Mouse (Mus musculus) bone marrow macrophage, adult 2 months (primary cell): Measurements from ENCODE around the gene Fcf1.

ENCODE experiments used
- CTCF ChIP-seq: IDR thresholded peaks from 2 replicates; pipeline ENCODE4 v1.5.1; 2012; ENCODE audit warnings: low read depth, mild to moderate bottlenecking, low read length, moderate library complexity
- POLR2A ChIP-seq: IDR thresholded peaks from 2 replicates; pipeline ENCODE4 v1.6.1; 2012; ENCODE audit warnings: mild to moderate bottlenecking, low read depth, low read length, borderline replicate concordance

DNA sequence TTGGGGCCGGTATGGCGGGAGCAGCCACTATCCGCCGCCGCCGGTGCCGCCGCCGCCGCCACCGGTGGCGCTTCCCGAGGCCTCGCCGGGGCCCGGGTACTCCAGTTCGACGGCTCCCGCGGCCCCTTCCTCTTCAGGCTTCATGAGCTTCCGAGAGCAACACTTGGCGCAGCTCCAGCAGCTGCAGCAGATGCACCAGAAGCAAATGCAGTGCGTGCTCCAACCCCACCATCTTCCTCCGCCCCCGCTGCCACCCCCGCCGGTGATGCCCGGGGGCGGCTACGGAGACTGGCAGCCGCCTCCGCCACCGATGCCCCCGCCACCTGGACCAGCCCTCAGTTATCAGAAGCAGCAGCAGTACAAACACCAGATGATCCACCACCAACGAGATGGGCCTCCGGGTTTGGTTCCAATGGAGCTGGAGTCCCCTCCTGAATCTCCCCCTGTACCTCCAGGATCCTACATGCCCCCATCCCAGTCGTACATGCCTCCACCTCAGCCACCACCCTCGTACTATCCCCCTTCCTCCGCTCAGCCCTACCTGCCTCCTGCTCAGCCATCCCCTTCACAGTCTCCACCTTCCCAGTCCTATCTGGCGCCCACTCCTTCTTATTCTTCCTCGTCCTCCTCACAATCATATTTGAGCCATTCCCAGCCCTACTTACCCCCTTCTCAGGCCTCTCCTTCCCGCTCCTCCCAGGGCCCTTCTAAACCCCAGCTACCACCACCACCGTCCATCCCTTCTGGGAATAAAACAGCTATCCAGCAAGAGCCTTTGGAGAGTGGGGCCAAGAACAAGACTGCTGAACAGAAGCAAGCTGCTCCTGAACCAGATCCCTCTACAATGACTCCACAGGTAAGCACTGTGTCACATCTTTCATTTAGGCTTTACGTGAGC is 26.1 kb downstream of the Fcf1 start:
- TF ChIP-seq CTCF = no peak
- TF ChIP-seq POLR2A = no peak
